9 mouse cellular contexts compared by ENCODE assay signal in genomic region chr4:155143871-155144502, GRCm38 (mm10). TPM values are rescaled to one million over a fixed set of nuclear protein-coding genes. Genes with fewer than 3 reads are reported as not detected.
A peak's percentile ranks its signal among the peaks of the same experiment; 100 is the strongest.
DNase-seq lines count a peak whose midpoint lies in the region; ATAC-seq and TF ChIP-seq lines count a peak whose summit lies in the region.
"Had no signal": no experiment of that assay in that cellular context is flagged by ENCODE, and none has a peak within 500 bp of the region (broad histone marks: within the 10 kb centered on the region; RNA-seq: fewer than 3 reads in every experiment).

No protein-coding gene starts in this region.

- no peak overlapping the region for H3K4me3 ChIP-seq in forebrain, embryonic 13.5 days
- no peak overlapping the region for H3K4me3 ChIP-seq in heart, embryonic 16.5 days (ENCODE audit: low read length)
- no peak overlapping the region for H3K4me3 ChIP-seq in liver, postnatal 0 days (ENCODE audit: low read depth, low read length)
- H3K4me3 ChIP-seq: erythroblast, embryonic 14.5 days had no signal

- peak; percentile 80 for ATAC-seq in forebrain, embryonic 13.5 days
- peak; percentile 83 for ATAC-seq in heart, embryonic 16.5 days (replicated peaks; ENCODE audit: extremely low read depth, insufficient read depth, low FRiP score)
- ATAC-seq in liver, postnatal 0 days, result peak; percentile 16; the same call in 1 of the 2 replicates

- no peak for TF ChIP-seq EP300 in liver, postnatal 0 days (IDR thresholded peaks at IDR 0.05; ENCODE audit: low read depth)

- no peak for TF ChIP-seq CTCF in liver, postnatal 0 days (IDR thresholded peaks at IDR 0.05; ENCODE audit: low read depth)

- peak overlapping the region; percentile 87 for H3K27ac ChIP-seq in forebrain, embryonic 13.5 days
- H3K27ac ChIP-seq in heart, embryonic 16.5 days (ENCODE audit: low read length), result peak overlapping the region; percentile 94
- no peak overlapping the region for H3K27ac ChIP-seq in liver, postnatal 0 days (ENCODE audit: low read depth)

- DNase-seq in adrenal gland, postnatal 14 days, result peak; percentile 81
- DNase-seq in adrenal gland, adult 8-10 months, result no peak
- DNase-seq in kidney, postnatal 10 days, result peak; percentile 81
- no peak for DNase-seq in liver, postnatal 0 days
- DNase-seq in ovary, postnatal 14 days (ENCODE audit: low spot score), result peak; percentile 56
- no peak for DNase-seq in thymus, postnatal 36 days

- H3K36me3 ChIP-seq in forebrain, embryonic 13.5 days (ENCODE audit: poor library complexity, severe bottlenecking), result no peaks in the 10 kb centered on the region
- H3K36me3 ChIP-seq in heart, embryonic 16.5 days (ENCODE audit: control insufficient read depth, insufficient read depth), result no peaks in the 10 kb centered on the region
- H3K36me3 ChIP-seq in liver, postnatal 0 days (replicated peaks; ENCODE audit: insufficient read depth, low read length), result no peaks in the 10 kb centered on the region

- H3K4me2 ChIP-seq in forebrain, embryonic 13.5 days, result peak overlapping the region; percentile 15; the same call in 1 of the 2 replicates
- H3K4me2 ChIP-seq in heart, embryonic 16.5 days (ENCODE audit: low read depth, low read length), result no peak overlapping the region
- H3K4me2 ChIP-seq in liver, postnatal 0 days (ENCODE audit: low read depth, low read length), result no peak overlapping the region

- H3K9me3 ChIP-seq in forebrain, embryonic 13.5 days (replicated peaks), result no peaks in the 10 kb centered on the region
- H3K9me3 ChIP-seq in heart, embryonic 16.5 days (replicated peaks; ENCODE audit: control insufficient read depth, low read length), result no peaks in the 10 kb centered on the region
- no peaks in the 10 kb centered on the region for H3K9me3 ChIP-seq in liver, postnatal 0 days (ENCODE audit: low read length)

- peaks cover 6% of the 10 kb centered on the region for H3K27me3 ChIP-seq in forebrain, embryonic 13.5 days
- no peaks in the 10 kb centered on the region for H3K27me3 ChIP-seq in heart, embryonic 16.5 days (ENCODE audit: control insufficient read depth, insufficient read depth, low read length)
- H3K27me3 ChIP-seq in liver, postnatal 0 days (ENCODE audit: insufficient read depth, low read length), result no peaks in the 10 kb centered on the region

- WGBS in forebrain, embryonic 13.5 days, result 27% methylated on average over 12 of the region's 12 CpGs
- 31% methylated on average over 12 of the region's 12 CpGs for WGBS in heart, embryonic 16.5 days
- 76% methylated on average over 12 of the region's 12 CpGs for WGBS in liver, postnatal 0 days (ENCODE audit: insufficient replicate concordance)

- peaks cover 26% of the 10 kb centered on the region for H3K4me1 ChIP-seq in forebrain, embryonic 13.5 days
- peaks cover 32% of the 10 kb centered on the region for H3K4me1 ChIP-seq in heart, embryonic 16.5 days (ENCODE audit: control insufficient read depth, insufficient read depth, low read length)
- H3K4me1 ChIP-seq in liver, postnatal 0 days (ENCODE audit: insufficient read depth), result peaks cover 3% of the 10 kb centered on the region; the same call in 1 of the 2 replicates

- H3K9ac ChIP-seq in forebrain, embryonic 13.5 days, result peak overlapping the region; percentile 40
- peak overlapping the region; percentile 55 for H3K9ac ChIP-seq in heart, embryonic 16.5 days (ENCODE audit: low read length)
- H3K9ac ChIP-seq in liver, postnatal 0 days (replicated peaks), result no peak overlapping the region

RNA-seq across cellular contexts. Expression of gene Morn1, which starts 57.6 kb away (rescaled TPM):
- total RNA-seq in adrenal gland, postnatal 14 days (2021), result 7.3 and 8.3 TPM in 2 replicates
- total RNA-seq in adrenal gland, adult 8-10 months (2022), result 10 to 100 TPM in 2 of 4 experiments, 1 to 10 TPM in 2; 7.9 to 17.0 (median 12.8) TPM
- 7.4 and 9.4 TPM in 2 replicates for polyA plus RNA-seq in forebrain, embryonic 13.5 days (2015; fragmentation: Nextera tagmentation; extraction: Ambion mirVana)
- 1.8 and 3.0 TPM in 2 replicates for polyA plus RNA-seq in heart, embryonic 16.5 days (2015; fragmentation: Nextera tagmentation; extraction: Ambion mirVana)
- 2.2 TPM in 2 replicates for polyA plus RNA-seq in liver, postnatal 0 days (2015; fragmentation: Nextera tagmentation; extraction: Ambion mirVana)

RNA-seq across cellular contexts. Expression of gene Rer1, which starts 57.8 kb away (rescaled TPM):
- total RNA-seq in adrenal gland, postnatal 14 days (2021), result 86.9 and 97.7 TPM in 2 replicates
- 100 to 1,000 TPM in 2 of 4 experiments, 10 to 100 TPM in 2; 96.8 to 116 (median 106) TPM for total RNA-seq in adrenal gland, adult 8-10 months (2022)
- 125 and 130 TPM in 2 replicates for polyA plus RNA-seq in forebrain, embryonic 13.5 days (2015; fragmentation: Nextera tagmentation; extraction: Ambion mirVana)
- polyA plus RNA-seq in heart, embryonic 16.5 days (2015; fragmentation: Nextera tagmentation; extraction: Ambion mirVana), result 116 and 138 TPM in 2 replicates
- polyA plus RNA-seq in liver, postnatal 0 days (2015; fragmentation: Nextera tagmentation; extraction: Ambion mirVana), result 111 and 118 TPM in 2 replicates

Comparison
In these comparisons a context has a peak if more than half of its experiments do, and no peak if none do; other contexts are left out.
1. DNase-seq: peak in adrenal gland, postnatal 14 days (single experiment), kidney, postnatal 10 days (single experiment) and ovary, postnatal 14 days (single experiment); none in adrenal gland, adult 8-10 months (single experiment), liver, postnatal 0 days (single experiment) and thymus, postnatal 36 days (0 of 2).
2. ATAC-seq: peak in every context shown above with its lines; median percentile 83 in heart, embryonic 16.5 days; 80 in forebrain, embryonic 13.5 days; 16 in liver, postnatal 0 days.